Mouse (Mus musculus) spleen, adult 2 months (tissue): ENCODE data around the gene Rnf207.

ENCODE experiments used
- CTCF ChIP-seq: fragments of 200-500 bp; IDR thresholded peaks from 2 replicates; pipeline ENCODE4 v1.5.1; 2011; ENCODE audit warnings: mild to moderate bottlenecking, inconsistent platforms; ENCODE audit not compliant: insufficient read depth, insufficient read length, insufficient replicate concordance; ENCODE audit errors: extremely low read depth
- POLR2A ChIP-seq: fragments of 200-500 bp; IDR thresholded peaks from 2 replicates; pipeline ENCODE4 v1.6.1; 2011; ENCODE audit warnings: low read depth, low read length, inconsistent platforms

GRCm38 (mm10) chr4:152288398-152288945, 30.3 kb downstream of the Rnf207 start:
- TF ChIP-seq POLR2A (no peak), CTCF (no peak)
